13 mouse cellular contexts compared by ENCODE assay signal in genomic region chr2:52133351-52133750, GRCm38 (mm10).
DNase-seq lines count a peak whose midpoint lies in the region; ATAC-seq and TF ChIP-seq lines count a peak whose summit lies in the region.
"Had no signal": no experiment of that assay in that cellular context is flagged by ENCODE, and none has a peak within 500 bp of the region (broad histone marks: within the 10 kb centered on the region; RNA-seq: fewer than 3 reads in every experiment).

No protein-coding gene starts in this region.

- 75% methylated on average over 2 of the region's 2 CpGs for WGBS in heart, adult 2 months
- 90% methylated on average over 2 of the region's 2 CpGs for WGBS in heart, embryonic 12.5 days
- WGBS in hindbrain, embryonic 13.5 days, result 98% methylated on average over 2 of the region's 2 CpGs

- TF ChIP-seq EP300 in heart, adult 2 months (IDR thresholded peaks at IDR 0.05; ENCODE audit: insufficient read depth, low read depth, low read length), result no peak

- no peaks in the 10 kb centered on the region for H3K4me1 ChIP-seq in heart, adult 2 months (ENCODE audit: control insufficient read depth, insufficient read depth, low read length)
- peaks cover 8% of the 10 kb centered on the region; the same call in 1 of the 2 replicates for H3K4me1 ChIP-seq in heart, embryonic 12.5 days (replicated peaks)
- H3K4me1 ChIP-seq in hindbrain, embryonic 13.5 days (replicated peaks), result no peaks in the 10 kb centered on the region
- H3K4me1 ChIP-seq: limb, embryonic 12.5 days; midbrain, embryonic 12.5 days; neural tube, embryonic 13.5 days had no signal

- no peaks in the 10 kb centered on the region for H3K9me3 ChIP-seq in heart, embryonic 12.5 days (replicated peaks)
- no peaks in the 10 kb centered on the region for H3K9me3 ChIP-seq in hindbrain, embryonic 13.5 days
- H3K9me3 ChIP-seq: midbrain, embryonic 12.5 days had no signal

- no peak for TF ChIP-seq POLR2A in heart, adult 2 months (IDR thresholded peaks at IDR 0.05; ENCODE audit: insufficient read depth, low read depth, low read length)

- no peaks in the 10 kb centered on the region for H3K79me2 ChIP-seq in heart, adult 2 months (replicated peaks; ENCODE audit: control insufficient read depth, insufficient read depth, low read length)

- H3K4me2 ChIP-seq in heart, embryonic 12.5 days, result no peak overlapping the region
- H3K4me2 ChIP-seq in hindbrain, embryonic 13.5 days, result no peak overlapping the region
- H3K4me2 ChIP-seq: limb, embryonic 12.5 days; midbrain, embryonic 12.5 days; neural tube, embryonic 13.5 days had no signal

- no peak for ATAC-seq in heart, embryonic 12.5 days (ENCODE audit: insufficient number of reproducible peaks, low FRiP score)
- no peak for ATAC-seq in hindbrain, embryonic 13.5 days (ENCODE audit: low FRiP score)
- ATAC-seq: hindbrain, embryonic 16.5 days; liver, postnatal 0 days had no signal

- DNase-seq in heart, adult 2 months, result peak; percentile 13 to 24
- DNase-seq in urinary bladder, postnatal 14 days (ENCODE audit: low spot score), result peak; percentile 9
- DNase-seq in urinary bladder, adult 2 months (ENCODE audit: low spot score), result no peak
- DNase-seq in gastrocnemius, postnatal 10 days, result peak; percentile 47
- DNase-seq in spleen, postnatal 14 days (ENCODE audit: low spot score in 2 of 2), result no peak
- DNase-seq: liver, postnatal 0 days; thymus, postnatal 4 days had no signal

- intact Hi-C loops in heart, adult 2 months (cut with DNase I), result no loop called here

- H3K36me3 ChIP-seq in heart, adult 2 months (ENCODE audit: control insufficient read depth, insufficient read depth, low read length), result no peaks in the 10 kb centered on the region
- H3K36me3 ChIP-seq in heart, embryonic 12.5 days, result peaks cover 23% of the 10 kb centered on the region
- H3K36me3 ChIP-seq in hindbrain, embryonic 13.5 days, result peaks cover 15% of the 10 kb centered on the region

- no peak overlapping the region for H3K4me3 ChIP-seq in heart, adult 2 months
- no peak overlapping the region for H3K4me3 ChIP-seq in heart, embryonic 12.5 days
- H3K4me3 ChIP-seq in hindbrain, embryonic 13.5 days, result no peak overlapping the region
- H3K4me3 ChIP-seq: limb, embryonic 12.5 days; midbrain, embryonic 12.5 days; neural tube, embryonic 13.5 days had no signal

- no peak overlapping the region for H3K9ac ChIP-seq in heart, adult 2 months (ENCODE audit: low read depth, low read length)
- no peak overlapping the region for H3K9ac ChIP-seq in heart, embryonic 12.5 days
- H3K9ac ChIP-seq in hindbrain, embryonic 13.5 days, result no peak overlapping the region
- H3K9ac ChIP-seq: limb, embryonic 12.5 days; liver, postnatal 0 days; midbrain, embryonic 12.5 days; neural tube, embryonic 13.5 days had no signal

- no peaks in the 10 kb centered on the region for H3K27me3 ChIP-seq in heart, adult 2 months (ENCODE audit: control insufficient read depth, insufficient read depth, low read length)
- H3K27me3 ChIP-seq in heart, embryonic 12.5 days (replicated peaks), result no peaks in the 10 kb centered on the region
- no peaks in the 10 kb centered on the region for H3K27me3 ChIP-seq in hindbrain, embryonic 13.5 days
- H3K27me3 ChIP-seq: limb, embryonic 12.5 days; midbrain, embryonic 12.5 days; neural tube, embryonic 13.5 days had no signal

- no peak for TF ChIP-seq CTCF in heart, adult 2 months (IDR thresholded peaks at IDR 0.05)

- H3K27ac ChIP-seq in heart, adult 2 months, result no peak overlapping the region
- H3K27ac ChIP-seq in heart, embryonic 12.5 days (ENCODE audit: poor library complexity, severe bottlenecking), result no peak overlapping the region
- H3K27ac ChIP-seq in hindbrain, embryonic 13.5 days, result no peak overlapping the region
- H3K27ac ChIP-seq: limb, embryonic 12.5 days; midbrain, embryonic 12.5 days; neural tube, embryonic 13.5 days had no signal

Comparison
In these comparisons a context has a peak if more than half of its experiments do, and no peak if none do; other contexts are left out.
1. DNase-seq: peak in heart, adult 2 months (2 of 2), urinary bladder, postnatal 14 days (single experiment) and gastrocnemius, postnatal 10 days (single experiment); none in urinary bladder, adult 2 months (single experiment) and spleen, postnatal 14 days (0 of 2).